Mouse (Mus musculus) MEL (cell line): ENCODE measurements around the gene Hoxc4. TPM values are rescaled to one million over a fixed set of nuclear protein-coding genes. Genes with fewer than 3 reads are reported as not detected.

ENCODE experiments used
- DNase-seq: peaks from one replicate; pipeline ENCODE4 v3.0.0; 2011; ENCODE audit warnings: low read depth, low spot score
- H3K27ac ChIP-seq: 2 replicates; pipeline ENCODE4 v1.5.1; 2012; ENCODE audit warnings: low read depth, mild to moderate bottlenecking, control low read depth, low read length, moderate library complexity; ENCODE audit not compliant: control insufficient read depth
- H3K27me3 ChIP-seq, 2 experiments: fragments of 150-350 bp in 1 of 2; sonication (generic) in 1 of 2; 2 replicates each; pipeline ENCODE4 v1.6.1; 2012; ENCODE audit warnings: low read length in 2 of 2, mild to moderate bottlenecking in 2 of 2, improper control_type of control experiment in 1 of 2, moderate library complexity in 1 of 2; ENCODE audit not compliant: insufficient read depth in 2 of 2, control insufficient read depth in 1 of 2
- H3K36me3 ChIP-seq, 2 experiments: 2 replicates each; pipeline ENCODE4 v1.6.1; 2012 to 2014; ENCODE audit warnings: low read length in 2 of 2, improper control_type of control experiment in 1 of 2, inconsistent platforms in 1 of 2, mild to moderate bottlenecking in 1 of 2; ENCODE audit not compliant: insufficient read depth in 2 of 2, control insufficient read depth in 1 of 2
- H3K4me1 ChIP-seq, 2 experiments: fragments of 150-350 bp in 1 of 2; sonication (generic) in 1 of 2; 2 replicates each; pipeline ENCODE4 v1.6.1; 2012; ENCODE audit warnings: low read length in 2 of 2, improper control_type of control experiment in 1 of 2, mild to moderate bottlenecking in 1 of 2; ENCODE audit not compliant: insufficient read depth in 2 of 2, control insufficient read depth in 1 of 2
- H3K4me3 ChIP-seq, 2 experiments: fragments of 150-350 bp in 1 of 2; sonication (generic) in 1 of 2; 2 replicates each; pipeline ENCODE4 v1.5.1; 2012; ENCODE audit warnings: low read depth in 2 of 2, low read length in 2 of 2, mild to moderate bottlenecking in 2 of 2, moderate library complexity in 2 of 2, control low read depth in 1 of 2, improper control_type of control experiment in 1 of 2; ENCODE audit not compliant: control insufficient read depth in 1 of 2, insufficient read depth in 1 of 2
- H3K79me2 ChIP-seq: 2 replicates; pipeline ENCODE4 v1.6.1; 2012; ENCODE audit warnings: mild to moderate bottlenecking, low read length, moderate library complexity; ENCODE audit not compliant: control insufficient read depth, poor library complexity, insufficient read depth
- H3K9ac ChIP-seq: 2 replicates; pipeline ENCODE4 v1.6.1; 2012; ENCODE audit warnings: low read depth, mild to moderate bottlenecking, control low read depth, low read length, moderate library complexity; ENCODE audit not compliant: control insufficient read depth, poor library complexity, severe bottlenecking
- H3K9me3 ChIP-seq: fragments of 150-350 bp; sonication (generic); replicated peaks from 2 replicates; pipeline ENCODE4 v1.6.1; 2012; ENCODE audit warnings: mild to moderate bottlenecking, low read length, improper control_type of control experiment, moderate library complexity; ENCODE audit not compliant: insufficient read depth
- BHLHE40 ChIP-seq: IDR thresholded peaks from 2 replicates; pipeline ENCODE4 v1.6.1; 2012; ENCODE audit warnings: low read depth, mild to moderate bottlenecking, inconsistent platforms, low read length, improper control_type of control experiment, borderline replicate concordance
- CHD1 ChIP-seq: IDR thresholded peaks from 2 replicates; pipeline ENCODE4 v1.6.1; 2012; ENCODE audit warnings: low read depth, mild to moderate bottlenecking, inconsistent platforms, low read length, improper control_type of control experiment
- CHD2 ChIP-seq: IDR thresholded peaks from 2 replicates; pipeline ENCODE4 v1.6.1; 2011; ENCODE audit warnings: low read length, improper control_type of control experiment
- CTCF ChIP-seq, 3 experiments: IDR thresholded peaks in 2 of 3; conservative IDR thresholded peaks in 1 of 3; 2 replicates each; pipeline ENCODE4 v1.5.1; 2011 to 2012; ENCODE audit warnings: low read length in 3 of 3, low read depth in 2 of 3, mild to moderate bottlenecking in 2 of 3, improper control_type of control experiment in 1 of 3, inconsistent platforms in 1 of 3, mixed read lengths in 1 of 3, moderate library complexity in 1 of 3; ENCODE audit not compliant: control insufficient read depth in 1 of 3, insufficient read depth in 1 of 3, poor library complexity in 1 of 3, severe bottlenecking in 1 of 3
- GABPA ChIP-seq: IDR thresholded peaks from 2 replicates; pipeline ENCODE4 v1.6.1; 2012; ENCODE audit warnings: low read depth, mild to moderate bottlenecking, inconsistent platforms, low read length, improper control_type of control experiment, moderate library complexity
- GATA1 ChIP-seq: IDR thresholded peaks from 2 replicates; pipeline ENCODE4 v1.6.1; 2011; ENCODE audit warnings: low read depth, low read length, improper control_type of control experiment
- JUND ChIP-seq: IDR thresholded peaks from 2 replicates; pipeline ENCODE4 v1.6.1; 2011; ENCODE audit warnings: low read depth, mild to moderate bottlenecking, improper control_type of control experiment, low read length
- KAT2A ChIP-seq: conservative IDR thresholded peaks from 2 replicates; pipeline ENCODE4 v1.6.1; 2012; ENCODE audit warnings: low read depth, low read length, improper control_type of control experiment, inconsistent platforms
- MAZ ChIP-seq: IDR thresholded peaks from 2 replicates; pipeline ENCODE4 v1.6.1; 2012; ENCODE audit warnings: low read depth, mild to moderate bottlenecking, inconsistent platforms, low read length, improper control_type of control experiment
- MEF2A ChIP-seq: IDR thresholded peaks from 2 replicates; pipeline ENCODE4 v1.6.1; 2014; ENCODE audit warnings: low read depth, mild to moderate bottlenecking, inconsistent platforms, low read length, improper control_type of control experiment; ENCODE audit not compliant: poor library complexity, insufficient replicate concordance, severe bottlenecking; ENCODE audit errors: extremely low read depth
- MXI1 ChIP-seq: IDR thresholded peaks from 2 replicates; pipeline ENCODE4 v1.6.1; 2011; ENCODE audit warnings: mild to moderate bottlenecking, low read depth, low read length, improper control_type of control experiment
- MYB ChIP-seq: IDR thresholded peaks from 2 replicates; pipeline ENCODE4 v1.6.1; 2011; ENCODE audit warnings: mild to moderate bottlenecking, low read depth, low read length, improper control_type of control experiment
- MYC ChIP-seq: IDR thresholded peaks from 2 replicates; pipeline ENCODE4 v1.6.1; 2011; ENCODE audit warnings: low read depth, mild to moderate bottlenecking, low read length, improper control_type of control experiment, moderate library complexity
- POLR2A ChIP-seq, 2 experiments: IDR thresholded peaks; 2 replicates each; pipeline ENCODE4 v1.6.1; 2011 to 2012; ENCODE audit warnings: low read length in 2 of 2, mild to moderate bottlenecking in 2 of 2, control low read depth in 1 of 2, improper control_type of control experiment in 1 of 2, low read depth in 1 of 2, moderate library complexity in 1 of 2; ENCODE audit not compliant: control insufficient read depth in 1 of 2, insufficient read depth in 1 of 2, poor library complexity in 1 of 2
- POLR2AphosphoS2 ChIP-seq: IDR thresholded peaks from 2 replicates; pipeline ENCODE4 v1.6.1; 2011; ENCODE audit warnings: low read length, improper control_type of control experiment
- POLR2AphosphoS5 ChIP-seq: IDR thresholded peaks from 2 replicates; pipeline ENCODE4 v1.6.1; 2012; ENCODE audit warnings: low read depth, borderline replicate concordance, mild to moderate bottlenecking, inconsistent platforms, low read length, moderate library complexity, mixed read lengths
- RCOR1 ChIP-seq: IDR thresholded peaks from 2 replicates; pipeline ENCODE4 v1.6.1; 2012; ENCODE audit warnings: low read depth, mild to moderate bottlenecking, inconsistent platforms, low read length, improper control_type of control experiment
- SMC3 ChIP-seq: IDR thresholded peaks from 2 replicates; pipeline ENCODE4 v1.6.1; 2011; ENCODE audit warnings: low read depth, low read length, improper control_type of control experiment
- TBP ChIP-seq: IDR thresholded peaks from 2 replicates; pipeline ENCODE4 v1.8.0; 2011; ENCODE audit warnings: low read depth, low read length, improper control_type of control experiment
- TCF12 ChIP-seq: IDR thresholded peaks from 2 replicates; pipeline ENCODE4 v1.6.1; 2014; ENCODE audit warnings: low read depth, mild to moderate bottlenecking, inconsistent platforms, low read length, improper control_type of control experiment, moderate library complexity
- USF2 ChIP-seq, 2 experiments: IDR thresholded peaks; 2 replicates each; pipeline ENCODE4 v1.6.1; 2011 to 2012; ENCODE audit warnings: improper control_type of control experiment in 2 of 2, low read length in 2 of 2, borderline replicate concordance in 1 of 2, inconsistent platforms in 1 of 2, low read depth in 1 of 2, mild to moderate bottlenecking in 1 of 2; ENCODE audit not compliant: insufficient read depth in 1 of 2
- ZC3H11A ChIP-seq: IDR thresholded peaks from 2 replicates; pipeline ENCODE4 v1.6.1; 2012; ENCODE audit warnings: low read depth, mild to moderate bottlenecking, inconsistent platforms, low read length, improper control_type of control experiment
- ZKSCAN1 ChIP-seq: IDR thresholded peaks from 2 replicates; pipeline ENCODE4 v1.6.1; 2012; ENCODE audit warnings: low read depth, mild to moderate bottlenecking, inconsistent platforms, low read length, improper control_type of control experiment, moderate library complexity
- ZNF384 ChIP-seq: IDR thresholded peaks from 2 replicates; pipeline ENCODE4 v1.6.1; 2012; ENCODE audit warnings: low read depth, mild to moderate bottlenecking, inconsistent platforms, low read length, improper control_type of control experiment
- polyA plus RNA-seq, 2 experiments: library from polyadenylated mRNA; stranded (reverse) in 1 of 2; unstranded in 1 of 2; fragments of >175 nt in 1 of 2; fragments of >200 nt in 1 of 2; gene quantifications; 2 replicates each; pipeline versions ENCODE4 v1.2.1 to v1.2.4; 2012; ENCODE audit warnings: low replicate concordance in 2 of 2, low read depth in 1 of 2; ENCODE audit not compliant: insufficient read length in 2 of 2, insufficient read depth in 1 of 2, missing spikeins in 1 of 2
- total RNA-seq: library from RNA; depleted of rRNA; stranded (reverse); fragments of 300-350 nt; gene quantifications from 2 replicates; pipeline ENCODE4 v1.2.3, GENCODE M21; 2012

The Hoxc4 gene
- total and polyA plus RNA-seq, 3 experiments: 2.6 to 9.4 TPM; not detected in 1

DNA sequence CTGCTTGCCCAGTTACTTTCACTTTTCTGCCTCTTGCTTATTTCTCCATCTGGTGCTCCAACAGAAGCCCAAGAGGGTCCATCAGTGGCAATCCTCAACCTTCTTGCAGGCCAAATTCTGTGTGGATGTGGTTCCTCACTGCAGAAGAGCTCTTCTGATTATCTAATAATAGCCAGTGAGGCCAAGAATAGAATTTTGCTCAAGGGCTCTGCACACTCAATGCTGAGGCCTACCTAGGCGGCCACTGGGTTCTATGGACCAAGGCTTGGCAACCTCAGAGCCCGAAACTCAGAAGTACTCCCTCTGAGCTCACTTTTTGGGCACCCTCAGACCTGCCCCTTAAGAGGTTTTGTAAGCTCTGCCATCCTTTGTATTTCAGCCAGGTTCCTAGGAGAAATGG lies 17.4 kb upstream of the Hoxc4 start:
- Histone ChIP-seq H3K27ac (peak overlapping the region; percentile 99), H3K36me3 (peaks cover 0 to 34% of the 10 kb centered on the region in 2 experiments; a peak in 2 of 4 replicates)

DNA sequence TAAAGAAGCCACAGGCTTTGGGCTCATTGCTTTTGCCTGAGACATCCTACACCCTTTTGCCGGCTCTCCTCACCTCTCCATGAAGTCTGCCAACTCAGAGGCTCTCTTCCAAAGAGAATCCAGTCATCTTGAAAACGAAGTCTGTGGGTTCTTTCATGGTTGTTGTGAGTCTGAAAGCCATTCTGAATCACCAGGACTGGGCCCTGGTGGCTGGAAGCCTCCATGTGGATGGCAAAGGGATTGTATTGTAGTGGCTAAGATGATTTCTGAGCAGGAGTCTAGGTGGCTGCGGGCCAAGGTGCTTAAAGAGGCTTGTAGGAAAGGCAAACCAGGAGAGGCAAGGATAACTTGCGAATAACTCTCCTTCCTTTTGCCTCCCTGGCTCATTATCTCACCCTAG lies 16.6 kb upstream of the Hoxc4 start:
- peak overlapping the region; percentile 60 for H3K9ac ChIP-seq
- H3K4me3 ChIP-seq: peak overlapping the region in 1 of 2 experiments; percentile 57; a peak in 3 of 4 replicates
- peaks cover 24 to 38% of the 10 kb centered on the region in 2 experiments for H3K4me1 ChIP-seq
- peak; percentile 66 for DNase-seq
- peaks cover 0 to 35% of the 10 kb centered on the region in 2 experiments; a peak in 2 of 4 replicates for H3K36me3 ChIP-seq
- peaks cover 27% of the 10 kb centered on the region for H3K79me2 ChIP-seq
- peak overlapping the region; percentile 63 for H3K27ac ChIP-seq
- no peaks in the 10 kb centered on the region for H3K9me3 ChIP-seq
- no peaks in the 10 kb centered on the region for H3K27me3 ChIP-seq
- TF ChIP-seq CHD1 (0 out of 2 replicates have a peak, but pooled peaks have one; percentile 4), RCOR1 (no peak)

More for the DNA sequence above, 17.4 kb upstream of the Hoxc4 start:
- peak; percentile 47 for DNase-seq
- TF ChIP-seq ZNF384: no peak
- peak; percentile 86; the same call in 1 of the 2 replicates for TF ChIP-seq MEF2A
- Histone ChIP-seq H3K9me3 (no peaks in the 10 kb centered on the region), H3K9ac (peak overlapping the region; percentile 98), H3K4me3 (peak overlapping the region; percentile 60 to 68), H3K27me3 (no peaks in the 10 kb centered on the region), H3K79me2 (peaks cover 27% of the 10 kb centered on the region), H3K4me1 (peaks cover 18 to 38% of the 10 kb centered on the region in 2 experiments)

DNA sequence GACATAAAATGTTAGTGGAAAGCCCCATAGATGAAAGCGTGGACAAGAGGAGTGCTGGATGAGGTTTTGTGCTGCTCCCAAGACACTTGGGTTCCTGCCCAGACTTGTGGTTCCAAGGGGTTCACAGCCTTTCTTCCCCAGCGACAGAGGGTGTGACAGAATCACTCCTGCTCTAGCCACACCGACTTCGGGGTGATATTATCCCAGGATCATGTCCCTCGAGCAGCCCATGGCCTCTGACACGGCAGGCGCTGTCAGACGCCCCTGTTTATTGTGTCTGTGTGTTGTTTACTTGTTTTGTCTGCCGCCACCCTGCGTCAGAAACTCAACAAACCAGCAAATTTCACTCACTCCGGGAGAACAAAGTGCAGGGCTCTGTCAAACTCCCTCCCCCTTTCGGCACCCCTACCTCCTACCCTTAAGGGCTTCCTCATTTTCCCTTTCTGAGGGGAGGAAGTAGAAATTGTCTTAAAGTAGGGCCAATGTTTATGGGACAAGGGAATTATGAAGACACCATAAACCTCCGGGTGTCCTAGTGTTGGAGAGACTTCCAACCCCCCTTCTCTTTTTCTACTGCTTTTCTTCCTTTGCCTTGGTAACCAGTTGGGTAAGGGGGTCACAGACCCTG lies 15.8 kb upstream of the Hoxc4 start:
- Histone ChIP-seq H3K9me3 (no peaks in the 10 kb centered on the region), H3K27me3 (no peaks in the 10 kb centered on the region), H3K4me1 (peaks cover 24 to 35% of the 10 kb centered on the region in 2 experiments), H3K36me3 (peaks cover 0 to 36% of the 10 kb centered on the region in 2 experiments; a peak in 2 of 4 replicates), H3K9ac (peak overlapping the region; percentile 60), H3K79me2 (peaks cover 27% of the 10 kb centered on the region), H3K27ac (peak overlapping the region; percentile 63), H3K4me3 (peak overlapping the region; percentile 49 to 57)
- DNase-seq: peak; percentile 90
- TF ChIP-seq GATA1 (no peak), CTCF (IDR thresholded peaks at IDR 0.05 in 2 of 3, conservative IDR thresholded peaks at IDR 0.05 in 1 of 3; ENCODE audit: control insufficient read depth in 1 of 3, insufficient read depth in 1 of 3, low read depth in 2 of 3, low read length in 3 of 3, poor library complexity in 1 of 3, severe bottlenecking in 1 of 3) (no peak), MYB (no peak), MEF2A (no peak), GABPA (no peak), ZC3H11A (no peak), ZNF384 (no peak), BHLHE40 (no peak), USF2 (IDR thresholded peaks at IDR 0.05; ENCODE audit: borderline replicate concordance in 1 of 2, insufficient read depth in 1 of 2, low read depth in 1 of 2, low read length in 2 of 2) (no peak), TBP (peak; percentile 59; the same call in 1 of the 2 replicates), RCOR1 (peak; percentile 56; the same call in 1 of the 2 replicates), POLR2AphosphoS5 (no peak), MAZ (0 out of 2 replicates have a peak, but pooled peaks have one; percentile 36), CHD2 (no peak), POLR2A (IDR thresholded peaks at IDR 0.05; ENCODE audit: control insufficient read depth in 1 of 2, insufficient read depth in 1 of 2, low read depth in 1 of 2, low read length in 2 of 2, poor library complexity in 1 of 2) (no peak; a peak in 1 of 4 replicates), MXI1 (peak; percentile 81), SMC3 (no peak; the same call in 1 of the 2 replicates), ZKSCAN1 (no peak), MYC (0 out of 2 replicates have a peak, but pooled peaks have one; percentile 30), JUND (0 out of 2 replicates have a peak, but pooled peaks have one; percentile 27), POLR2AphosphoS2 (no peak), KAT2A (no peak), TCF12 (no peak)
